Mouse (Mus musculus) liver, embryonic 16.5 days (tissue): ENCODE measurements around the gene Smc6. TPM values are rescaled to one million over a fixed set of nuclear protein-coding genes. Genes with fewer than 3 reads are reported as not detected.

Source experiments
- ATAC-seq: fragments of 200-750 bp; cut with Nextera tagmentation; 2 replicates; pipeline ENCODE4 v1.8.0; 2017; ENCODE audit warnings: low read depth, mild to moderate bottlenecking, moderate number of reproducible peaks, moderate library complexity
- H3K27ac ChIP-seq: fragments of 300-500 bp; sonication (generic); 2 replicates; pipeline ENCODE4 v1.5.1; 2014; ENCODE audit warnings: mild to moderate bottlenecking, low read length
- H3K27me3 ChIP-seq: fragments of 300-500 bp; sonication (generic); 2 replicates; pipeline ENCODE4 v1.6.1; 2014; ENCODE audit warnings: low read depth, low read length, mixed read lengths; ENCODE audit not compliant: control insufficient read depth, insufficient read depth
- H3K36me3 ChIP-seq: fragments of 300-500 bp; sonication (generic); 2 replicates; pipeline ENCODE4 v1.6.1; 2014; ENCODE audit warnings: mild to moderate bottlenecking; ENCODE audit not compliant: control insufficient read depth, insufficient read depth
- H3K4me1 ChIP-seq: fragments of 300-500 bp; sonication (generic); 2 replicates; pipeline ENCODE4 v1.6.1; 2014; ENCODE audit warnings: low read depth, low read length, mixed read lengths; ENCODE audit not compliant: control insufficient read depth
- H3K4me2 ChIP-seq: fragments of 300-500 bp; sonication (generic); 2 replicates; pipeline ENCODE4 v1.6.1; 2014; ENCODE audit warnings: low read depth, low read length, mixed read lengths
- H3K4me3 ChIP-seq: fragments of 300-500 bp; sonication (generic); 2 replicates; pipeline ENCODE4 v1.5.1; 2014; ENCODE audit warnings: low read depth, mild to moderate bottlenecking, low read length
- H3K9ac ChIP-seq: fragments of 300-500 bp; sonication (generic); 2 replicates; pipeline ENCODE4 v1.6.1; 2014; ENCODE audit warnings: low read depth, low read length
- H3K9me3 ChIP-seq: fragments of 300-500 bp; sonication (generic); replicated peaks from 2 replicates; pipeline ENCODE4 v1.6.1; 2016; ENCODE audit warnings: low read length; ENCODE audit not compliant: control insufficient read depth
- WGBS: fragments of 180-500 bp; shearing (Covaris S2); extraction: QIAGEN DNeasy Blood & Tissue Kit; methylation state at CpG from one replicate; pipeline ENCODE4 v1.1.7; 2014; ENCODE audit not compliant: insufficient replicate concordance; 5-methylcytosine and 5-hydroxymethylcytosine counted together
- polyA plus RNA-seq: library from polyadenylated mRNA; unstranded; fragments of >200 nt; fragmentation: Nextera tagmentation; extraction: Ambion mirVana; gene quantifications from 2 replicates; pipeline ENCODE4 v1.2.1, GENCODE M21; 2015

Smc6 gene
- polyA plus RNA-seq, 1 experiment from 2014 or later, result 61.6 TPM

GRCm38 (mm10) chr12:11273185-11273584 lies 7.5 kb downstream of the Smc6 start:
- H3K27ac ChIP-seq, result no peak overlapping the region
- ATAC-seq, result no peak
- H3K4me1 ChIP-seq, result peaks cover 2% of the 10 kb centered on the region; the same call in 1 of the 2 replicates
- H3K4me3 ChIP-seq, result no peak overlapping the region
- WGBS, result 84% methylated on average over 1 of the region's 1 CpGs
- no peaks in the 10 kb centered on the region for H3K27me3 ChIP-seq
- no peak overlapping the region for H3K9ac ChIP-seq
- H3K9me3 ChIP-seq, result no peaks in the 10 kb centered on the region
- H3K36me3 ChIP-seq, result peaks cover 12% of the 10 kb centered on the region
- no peak overlapping the region for H3K4me2 ChIP-seq

- Histone ChIP-seq H3K9me3 (no peaks in the 10 kb centered on the region), H3K4me3 (no peak overlapping the region), H3K4me2 (no peak overlapping the region), H3K27me3 (no peaks in the 10 kb centered on the region), H3K9ac (no peak overlapping the region), H3K36me3 (peaks cover 31% of the 10 kb centered on the region), H3K4me1 (no peaks in the 10 kb centered on the region), H3K27ac (no peak overlapping the region)
- ATAC-seq, result no peak
- 75% methylated on average over 2 of the region's 2 CpGs for WGBS
These were observed 10.9 kb downstream of the Smc6 start for GRCm38 (mm10) chr12:11276632-11277031.

- 84% methylated on average over 6 of the region's 6 CpGs for WGBS
- Histone ChIP-seq H3K9ac (no peak overlapping the region), H3K27ac (no peak overlapping the region), H3K4me3 (no peak overlapping the region), H3K9me3 (no peaks in the 10 kb centered on the region), H3K27me3 (no peaks in the 10 kb centered on the region), H3K36me3 (peaks cover 33% of the 10 kb centered on the region), H3K4me2 (no peak overlapping the region), H3K4me1 (no peaks in the 10 kb centered on the region)
- no peak for ATAC-seq
These were observed 11.5 kb downstream of the Smc6 start for GRCm38 (mm10) chr12:11277207-11277606.

GRCm38 (mm10) chr12:11279886-11280285 lies 14.2 kb downstream of the Smc6 start:
- WGBS, result 79% methylated on average over 3 of the region's 3 CpGs
- no peaks in the 10 kb centered on the region for H3K4me1 ChIP-seq
- peaks cover 31% of the 10 kb centered on the region for H3K36me3 ChIP-seq
- no peaks in the 10 kb centered on the region for H3K27me3 ChIP-seq
- no peak for ATAC-seq
- no peak overlapping the region for H3K4me3 ChIP-seq
- no peak overlapping the region for H3K27ac ChIP-seq
- no peak overlapping the region for H3K4me2 ChIP-seq
- H3K9ac ChIP-seq, result no peak overlapping the region
- no peaks in the 10 kb centered on the region for H3K9me3 ChIP-seq

- Histone ChIP-seq H3K4me2 (no peak overlapping the region), H3K4me1 (no peaks in the 10 kb centered on the region), H3K27me3 (no peaks in the 10 kb centered on the region), H3K9ac (no peak overlapping the region), H3K4me3 (no peak overlapping the region), H3K27ac (no peak overlapping the region), H3K9me3 (no peaks in the 10 kb centered on the region), H3K36me3 (peaks cover 43% of the 10 kb centered on the region)
- WGBS, result 91% methylated on average over 2 of the region's 2 CpGs
- no peak for ATAC-seq
These were observed 15.9 kb downstream of the Smc6 start for GRCm38 (mm10) chr12:11281584-11281983.

- H3K4me2 ChIP-seq, result no peak overlapping the region
- 89% methylated on average over 2 of the region's 2 CpGs for WGBS
- no peaks in the 10 kb centered on the region for H3K27me3 ChIP-seq
- no peaks in the 10 kb centered on the region for H3K9me3 ChIP-seq
- no peak overlapping the region for H3K27ac ChIP-seq
- no peak for ATAC-seq
- H3K4me3 ChIP-seq, result no peak overlapping the region
- H3K9ac ChIP-seq, result no peak overlapping the region
- H3K4me1 ChIP-seq, result no peaks in the 10 kb centered on the region
- H3K36me3 ChIP-seq, result peaks cover 45% of the 10 kb centered on the region
These were observed 20.7 kb downstream of the Smc6 start for GRCm38 (mm10) chr12:11286382-11286781.

- no peaks in the 10 kb centered on the region for H3K27me3 ChIP-seq
- H3K27ac ChIP-seq, result no peak overlapping the region
- peaks cover 22% of the 10 kb centered on the region for H3K36me3 ChIP-seq
- H3K4me2 ChIP-seq, result no peak overlapping the region
- no peak for ATAC-seq
- H3K4me3 ChIP-seq, result no peak overlapping the region
- H3K9me3 ChIP-seq, result no peaks in the 10 kb centered on the region
- no peak overlapping the region for H3K9ac ChIP-seq
- no peaks in the 10 kb centered on the region for H3K4me1 ChIP-seq
- 81% methylated on average over 1 of the region's 1 CpGs for WGBS
These were observed 35.2 kb downstream of the Smc6 start for GRCm38 (mm10) chr12:11300858-11301257.

GRCm38 (mm10) chr12:11306753-11307645 lies 41.3 kb downstream of the Smc6 start:
- no peaks in the 10 kb centered on the region for H3K4me1 ChIP-seq
- no peak overlapping the region for H3K27ac ChIP-seq
- H3K9me3 ChIP-seq, result no peaks in the 10 kb centered on the region
- 85% methylated on average over 8 of the region's 8 CpGs for WGBS
- peaks cover 26% of the 10 kb centered on the region for H3K36me3 ChIP-seq
- no peaks in the 10 kb centered on the region for H3K27me3 ChIP-seq
- H3K9ac ChIP-seq, result no peak overlapping the region
- no peak overlapping the region for H3K4me3 ChIP-seq
- ATAC-seq, result no peak
- no peak overlapping the region for H3K4me2 ChIP-seq

GRCm38 (mm10) chr12:11311106-11311505 lies 45.4 kb downstream of the Smc6 start:
- H3K9ac ChIP-seq, result no peak overlapping the region
- no peak for ATAC-seq
- no peaks in the 10 kb centered on the region for H3K4me1 ChIP-seq
- H3K27me3 ChIP-seq, result no peaks in the 10 kb centered on the region
- H3K36me3 ChIP-seq, result peaks cover 33% of the 10 kb centered on the region
- H3K27ac ChIP-seq, result no peak overlapping the region
- no peak overlapping the region for H3K4me3 ChIP-seq
- H3K9me3 ChIP-seq, result no peaks in the 10 kb centered on the region
- no peak overlapping the region for H3K4me2 ChIP-seq
- 93% methylated on average over 2 of the region's 2 CpGs for WGBS
